Mouse (Mus musculus): ENCODE results near the gene Stat1.

Stat1 gene

DNA sequence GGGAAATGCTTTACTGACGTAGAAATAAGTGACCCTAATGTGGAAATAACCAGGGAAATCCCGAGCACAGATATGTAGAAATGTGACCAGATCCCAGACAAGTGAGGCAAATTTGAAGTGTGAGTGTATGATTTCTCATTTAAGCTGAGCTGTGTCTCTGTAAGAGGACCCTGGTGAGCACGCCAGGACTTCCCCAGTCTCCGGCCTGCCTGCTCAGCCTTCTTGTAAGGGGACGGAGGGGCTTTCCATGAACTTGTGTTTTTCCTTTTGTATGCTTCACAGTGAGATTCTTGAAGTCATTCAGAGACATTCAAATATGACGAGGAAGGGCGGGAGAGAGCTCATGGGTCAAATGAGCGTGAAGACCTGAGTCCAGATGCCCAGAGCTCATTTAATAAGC, 14.0 kb downstream of the Stat1 start:
- no peak for DNase-seq (ENCODE audit: low spot score)

DNA sequence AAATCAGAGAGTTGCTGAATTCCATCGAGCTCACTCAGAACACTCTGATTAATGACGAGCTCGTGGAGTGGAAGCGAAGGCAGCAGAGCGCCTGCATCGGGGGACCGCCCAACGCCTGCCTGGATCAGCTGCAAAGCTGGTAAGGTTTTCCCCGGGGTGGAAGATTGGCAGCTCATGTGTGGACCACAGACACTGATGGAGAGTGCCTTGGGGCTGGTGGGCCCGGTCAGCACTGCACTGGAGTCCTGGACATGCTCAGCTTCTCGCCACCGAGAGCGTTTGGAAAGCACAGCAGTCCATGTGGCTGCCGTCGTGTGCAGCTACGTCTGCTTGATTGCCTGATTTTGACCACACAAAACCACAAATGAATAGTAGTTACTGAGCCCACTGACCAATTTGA, 18.1 kb downstream of the Stat1 start:
- no peak for DNase-seq (ENCODE audit: low spot score)

DNA sequence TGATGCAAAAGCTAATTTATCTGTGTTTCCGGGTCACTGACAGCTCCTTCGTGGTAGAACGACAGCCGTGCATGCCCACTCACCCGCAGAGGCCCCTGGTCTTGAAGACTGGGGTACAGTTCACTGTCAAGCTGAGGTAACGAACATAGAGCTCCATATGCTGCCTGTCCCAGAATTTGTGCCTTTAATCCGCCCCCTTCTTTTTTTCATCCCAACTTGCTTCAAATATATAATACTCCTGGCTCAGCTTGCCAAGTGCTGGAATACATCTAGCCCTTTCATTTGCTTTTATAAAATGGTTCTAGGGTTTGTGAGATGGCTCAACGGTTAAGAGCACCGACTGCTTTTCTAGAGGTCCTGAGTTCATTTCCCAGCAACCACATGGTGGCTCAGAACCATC, 21.3 kb downstream of the Stat1 start:
- DNase-seq (ENCODE audit: low spot score) = no peak

DNA sequence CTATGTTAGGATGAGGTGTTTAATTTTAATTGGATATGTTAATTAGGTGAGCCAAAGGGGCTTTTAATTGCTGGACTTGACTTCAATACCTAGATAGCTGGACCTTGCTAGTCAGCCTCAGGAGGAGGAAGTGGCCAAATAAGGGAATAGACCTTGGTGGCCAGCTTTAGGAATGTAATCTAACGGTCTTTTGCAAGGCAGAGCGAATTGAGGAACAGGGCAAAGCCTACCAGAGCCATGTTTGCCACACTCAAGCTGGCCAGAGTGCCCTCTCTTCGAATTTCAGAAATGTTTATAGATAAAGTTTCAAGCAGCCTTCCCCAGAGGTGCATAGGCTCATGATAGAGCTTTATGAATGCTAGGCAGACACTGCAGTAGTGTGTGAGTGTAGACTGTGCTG, 22.2 kb downstream of the Stat1 start:
- DNase-seq (ENCODE audit: low spot score) = no peak

DNA sequence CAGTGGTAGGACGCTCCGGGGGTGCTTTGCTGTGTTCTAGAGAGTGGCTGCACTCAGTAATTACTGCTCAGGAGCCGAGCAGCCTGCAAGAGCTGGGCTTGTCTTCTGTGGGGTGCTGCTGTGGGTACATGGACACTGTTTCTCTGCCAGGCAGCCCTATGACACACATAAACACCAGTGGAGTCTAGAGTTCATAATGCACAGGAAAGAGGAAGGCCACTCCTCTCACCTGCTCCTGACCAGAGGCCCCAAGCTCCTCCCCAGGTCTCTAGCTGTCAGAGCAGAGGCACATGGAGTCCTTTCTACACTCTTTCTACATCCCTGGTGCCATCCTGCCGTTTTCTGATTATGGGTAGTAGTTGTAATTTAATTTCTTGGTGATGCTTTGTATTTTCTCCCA, 22.9 kb downstream of the Stat1 start:
- no peak for DNase-seq (ENCODE audit: low spot score)

DNA sequence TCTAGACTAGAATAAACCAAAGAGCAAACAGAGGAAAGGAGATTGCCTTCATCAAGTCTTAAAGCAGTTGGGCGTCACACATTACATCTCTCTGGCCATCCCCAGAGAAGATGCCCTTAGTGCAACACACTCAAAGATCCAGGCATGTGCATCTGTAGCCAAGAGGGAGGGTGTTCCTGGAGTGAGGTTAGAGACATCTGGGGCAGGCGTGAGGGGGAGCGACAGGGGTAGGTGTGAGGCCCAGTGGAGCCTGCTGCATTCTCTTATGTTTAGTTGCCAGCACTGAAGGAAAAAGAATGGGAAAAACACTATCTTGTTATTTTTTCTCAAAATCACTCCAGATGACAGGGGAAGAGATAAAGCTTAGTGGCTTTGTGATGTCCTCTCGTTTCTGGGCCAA, 24.0 kb downstream of the Stat1 start:
- DNase-seq (ENCODE audit: low spot score) = no peak

DNA sequence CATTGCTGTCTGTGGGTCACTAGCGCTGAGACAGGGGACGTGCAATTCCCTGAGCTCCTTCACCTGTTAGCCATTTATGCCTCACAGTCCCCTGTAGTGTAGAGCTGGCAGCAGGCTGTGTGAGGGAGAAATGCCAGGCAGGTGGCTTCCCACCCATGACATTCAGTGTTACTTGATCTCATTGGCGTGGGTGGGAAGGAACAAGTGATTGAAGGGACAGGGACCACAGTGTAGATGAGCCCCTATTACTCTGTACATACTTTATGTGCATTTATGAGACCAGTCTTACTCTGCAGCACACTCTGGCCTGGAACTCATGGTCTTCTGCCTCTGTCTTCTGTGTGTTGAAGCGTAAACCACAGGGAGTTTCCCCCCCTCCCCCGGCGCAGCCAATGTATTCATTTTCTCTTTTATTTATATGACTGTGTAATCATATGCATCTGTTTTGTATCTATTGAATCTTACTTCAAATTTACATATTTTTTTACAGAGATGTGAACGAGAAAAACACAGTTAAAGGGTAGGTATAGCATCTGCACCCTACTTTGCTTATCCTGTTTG, 24.4 kb downstream of the Stat1 start:
- DNase-seq (ENCODE audit: low spot score) = no peak

DNA sequence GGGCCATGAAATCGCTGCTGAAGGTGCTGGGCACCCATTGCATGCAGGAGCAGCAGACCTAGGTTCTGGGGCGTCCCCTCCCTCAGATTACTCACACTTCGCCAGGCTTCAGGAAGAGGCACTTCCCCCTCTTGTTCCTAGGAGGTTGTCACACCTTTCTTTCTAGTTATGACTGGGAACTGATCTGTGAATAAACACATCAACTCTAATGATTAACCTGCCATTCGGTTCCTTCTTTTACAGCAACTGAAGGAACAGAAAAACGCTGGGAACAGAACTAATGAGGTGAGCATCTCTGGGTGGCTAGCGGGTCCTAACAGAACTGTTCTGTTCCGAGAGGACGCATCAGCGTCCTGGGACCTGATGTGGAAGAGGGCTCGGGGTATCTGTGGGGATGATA, 25.7 kb downstream of the Stat1 start:
- DNase-seq (ENCODE audit: low spot score) = no peak

DNA sequence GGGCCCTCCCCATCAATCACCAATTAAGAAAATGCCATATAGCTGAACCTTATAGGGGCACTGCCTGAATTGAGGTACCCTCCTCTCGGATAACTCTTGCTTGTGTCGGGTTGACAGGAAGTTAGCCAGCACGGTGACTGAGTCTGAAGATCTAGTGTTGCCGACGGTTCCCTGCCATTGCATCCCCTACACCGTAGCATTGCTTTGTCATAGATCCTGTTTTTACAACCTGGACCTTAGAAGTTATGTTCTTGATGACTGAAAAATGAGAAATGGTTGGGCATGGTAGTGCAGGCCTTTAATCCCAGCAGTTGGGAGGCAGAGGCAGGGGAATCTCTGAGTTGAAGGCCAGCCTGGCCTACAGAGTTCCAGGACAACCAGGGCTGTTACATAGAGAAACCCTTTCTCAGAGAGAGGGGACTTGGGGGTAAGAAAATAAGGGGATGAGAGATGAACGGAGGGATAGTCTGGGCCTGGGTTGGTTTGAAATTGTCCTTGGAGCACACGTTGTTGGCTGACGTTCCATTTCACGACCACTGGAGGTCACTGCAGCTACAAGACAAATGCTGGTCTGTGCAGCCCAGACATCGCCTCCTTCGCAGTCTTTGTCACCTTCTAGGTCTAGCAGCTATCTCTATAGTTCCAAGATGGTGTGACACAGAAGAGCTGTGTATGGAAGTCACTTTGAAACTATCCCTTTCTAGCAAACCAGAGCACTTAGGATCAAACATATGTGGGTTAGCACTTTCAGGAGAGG, 27.2 kb downstream of the Stat1 start:
- peak; percentile 34 for DNase-seq (ENCODE audit: low spot score)

DNA sequence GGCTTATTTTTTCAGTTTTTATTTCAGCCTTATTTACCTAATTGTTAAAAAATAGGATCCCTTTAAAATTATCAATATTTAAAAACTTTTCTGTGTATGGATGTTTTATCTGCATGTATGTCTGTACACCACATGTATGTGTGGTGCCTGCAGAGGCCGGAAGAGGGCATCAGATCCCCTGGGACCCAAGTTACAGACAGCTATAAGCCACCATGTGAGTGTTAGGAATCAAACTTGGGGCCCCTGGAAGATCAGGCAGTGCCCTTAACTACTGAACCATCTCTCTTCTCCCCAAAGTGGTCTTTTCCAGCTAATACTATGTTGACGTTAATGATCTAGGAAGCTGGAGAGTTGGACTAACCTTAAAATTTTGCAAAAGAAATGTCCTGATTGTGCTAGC, 28.2 kb downstream of the Stat1 start:
- DNase-seq (ENCODE audit: low spot score) = no peak

DNA sequence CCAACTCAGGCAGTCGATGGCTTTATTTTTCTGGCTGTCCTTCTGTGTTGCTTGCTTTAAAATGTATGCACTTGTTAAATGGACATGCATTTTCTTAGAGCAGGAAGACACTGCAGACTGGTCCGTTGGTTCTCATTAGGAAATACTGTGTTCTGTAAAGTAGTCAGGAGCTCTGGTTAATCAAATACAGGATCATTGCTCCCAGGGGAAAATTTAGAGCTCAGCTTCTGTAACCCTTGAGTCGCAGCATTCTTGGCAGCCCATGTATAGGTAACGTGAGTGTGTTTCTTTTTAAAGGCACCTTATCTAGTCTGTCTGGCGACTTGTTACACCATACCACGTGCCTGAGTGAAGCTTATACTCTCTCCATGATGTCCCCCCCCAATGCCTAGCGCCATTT, 28.9 kb downstream of the Stat1 start:
- no peak for DNase-seq (ENCODE audit: low spot score)

DNA sequence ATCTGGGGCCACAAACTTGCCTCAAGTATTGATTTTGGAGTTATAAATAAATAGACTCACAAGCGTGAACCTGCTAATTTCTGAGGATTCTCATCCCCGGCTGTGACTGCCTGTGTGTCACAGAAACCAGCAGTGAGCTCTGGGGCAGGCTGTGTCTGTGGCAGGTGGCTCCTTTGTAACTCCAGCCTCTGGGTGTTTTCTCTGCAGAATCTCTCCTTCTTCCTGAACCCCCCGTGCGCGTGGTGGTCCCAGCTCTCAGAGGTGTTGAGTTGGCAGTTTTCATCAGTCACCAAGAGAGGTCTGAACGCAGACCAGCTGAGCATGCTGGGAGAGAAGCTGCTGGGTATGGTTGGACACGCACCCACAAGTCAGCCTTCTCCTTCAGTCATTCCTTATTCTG, 29.5 kb downstream of the Stat1 start:
- DNase-seq (ENCODE audit: low spot score) = no peak

DNA sequence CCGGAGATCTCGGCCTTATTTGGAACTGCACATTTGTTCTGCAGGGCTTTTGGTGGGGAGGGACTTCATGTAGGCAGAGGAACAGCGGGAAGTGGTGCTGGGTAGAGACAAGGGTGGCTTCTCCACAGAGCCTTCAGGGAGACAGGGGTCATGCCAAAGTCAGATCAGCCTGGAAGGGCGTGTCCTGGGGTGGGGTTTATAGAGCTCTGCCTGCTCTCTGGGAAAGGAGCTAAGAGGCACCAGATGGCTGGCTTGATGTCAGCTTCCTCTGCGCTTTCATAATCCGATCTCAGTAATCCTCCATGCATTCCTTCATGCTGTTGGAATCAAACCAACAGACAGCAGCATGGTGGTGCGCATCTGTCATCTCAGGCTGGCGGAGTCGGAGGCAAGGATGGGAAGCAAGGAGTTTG, 30.7 kb downstream of the Stat1 start:
- no peak for DNase-seq (ENCODE audit: low spot score)

DNA sequence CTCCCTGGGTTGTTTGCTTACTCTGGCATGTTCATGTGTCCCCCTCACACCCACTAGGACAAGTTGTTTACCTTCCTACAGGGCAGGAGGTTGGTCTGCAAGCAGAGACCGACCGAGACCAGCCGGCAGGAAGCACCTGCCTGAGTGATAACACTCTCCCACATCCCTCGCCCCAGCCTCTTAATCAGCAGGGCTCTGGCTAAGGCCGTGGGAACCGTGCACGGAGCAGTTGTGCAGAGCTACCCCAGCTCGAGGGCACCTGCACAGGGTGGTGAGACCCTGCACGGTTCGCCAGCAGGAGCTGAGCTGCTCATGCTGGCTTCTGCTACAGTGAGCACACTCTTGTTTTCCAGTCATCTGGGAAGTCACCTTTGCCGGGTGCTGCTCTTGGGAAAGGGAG, 31.4 kb downstream of the Stat1 start:
- no peak for DNase-seq (ENCODE audit: low spot score)

DNA sequence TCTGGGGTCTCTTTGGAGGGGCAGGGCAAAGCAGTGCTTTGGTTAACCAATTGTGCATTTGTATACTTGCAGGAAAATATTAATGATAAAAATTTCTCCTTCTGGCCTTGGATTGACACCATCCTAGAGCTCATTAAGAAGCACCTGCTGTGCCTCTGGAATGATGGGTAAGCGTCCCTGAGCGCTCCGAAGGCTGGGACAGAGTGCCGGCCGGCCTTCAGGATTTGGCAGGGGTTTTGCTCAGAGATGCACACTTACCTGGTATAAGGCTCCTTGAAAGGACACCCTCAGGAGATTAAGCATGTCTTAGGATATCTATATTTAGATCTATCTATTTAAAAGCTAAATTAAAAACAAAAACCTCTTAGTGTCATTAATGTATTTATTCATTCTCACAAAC, 31.9 kb downstream of the Stat1 start:
- DNase-seq (ENCODE audit: low spot score) = no peak

DNA sequence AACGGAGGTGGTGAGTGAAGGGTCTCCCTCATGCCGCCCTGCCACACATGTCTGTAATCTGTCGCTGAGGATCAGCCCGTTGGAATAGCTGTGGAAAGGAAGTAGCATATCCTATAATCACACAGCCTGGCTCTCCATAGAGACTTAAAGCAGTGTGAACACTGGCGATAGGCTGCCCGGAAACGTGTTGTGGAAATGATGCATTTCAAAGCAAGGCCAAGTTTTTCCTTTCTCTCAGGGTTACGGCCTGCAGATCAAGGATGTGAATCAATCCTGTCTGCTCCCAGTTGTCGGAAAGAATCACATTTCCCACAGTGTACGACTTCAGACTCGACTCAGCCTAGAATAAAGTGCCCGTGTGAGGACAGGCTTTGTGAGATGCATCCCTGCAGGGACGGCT, 33.1 kb downstream of the Stat1 start:
- DNase-seq (ENCODE audit: low spot score) = no peak

DNA sequence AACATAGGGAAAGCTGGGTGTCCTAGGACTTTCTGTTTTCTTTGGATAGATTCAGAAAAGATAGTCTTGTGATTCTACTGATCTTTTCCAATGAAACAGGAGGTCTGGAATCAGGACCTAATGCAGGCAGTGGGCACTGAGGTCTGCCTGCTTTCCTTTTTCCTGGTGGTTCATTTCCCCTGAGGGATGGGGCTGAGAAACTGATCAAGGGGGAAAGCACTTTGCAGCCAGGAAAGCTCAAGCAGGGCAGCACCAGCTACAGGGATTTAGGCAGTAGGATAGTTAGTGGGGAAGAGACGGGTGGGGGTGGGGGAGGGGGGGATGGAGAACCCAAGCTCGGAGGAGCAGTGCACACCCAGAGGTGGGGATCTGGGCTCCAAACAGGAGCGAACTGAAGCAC, 33.7 kb downstream of the Stat1 start:
- no peak for DNase-seq (ENCODE audit: low spot score)

DNA sequence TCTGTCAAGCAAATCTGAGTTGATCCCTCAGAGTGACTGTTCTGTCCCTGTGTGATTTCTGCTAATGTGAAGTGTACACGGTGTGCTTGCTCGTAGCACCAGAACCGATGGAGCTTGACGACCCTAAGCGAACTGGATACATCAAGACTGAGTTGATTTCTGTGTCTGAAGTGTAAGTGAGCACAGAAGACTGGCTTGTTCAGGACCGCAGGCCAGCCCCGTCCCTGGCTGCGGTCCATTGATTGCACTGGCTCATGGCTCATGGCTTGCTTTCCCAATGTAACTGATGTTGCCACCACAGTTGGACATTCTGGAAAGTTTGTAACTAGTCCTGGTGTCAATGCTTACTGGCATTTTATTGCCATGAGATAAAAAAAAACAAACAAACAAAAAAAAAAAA, 35.6 kb downstream of the Stat1 start:
- DNase-seq (ENCODE audit: low spot score) = no peak

DNA sequence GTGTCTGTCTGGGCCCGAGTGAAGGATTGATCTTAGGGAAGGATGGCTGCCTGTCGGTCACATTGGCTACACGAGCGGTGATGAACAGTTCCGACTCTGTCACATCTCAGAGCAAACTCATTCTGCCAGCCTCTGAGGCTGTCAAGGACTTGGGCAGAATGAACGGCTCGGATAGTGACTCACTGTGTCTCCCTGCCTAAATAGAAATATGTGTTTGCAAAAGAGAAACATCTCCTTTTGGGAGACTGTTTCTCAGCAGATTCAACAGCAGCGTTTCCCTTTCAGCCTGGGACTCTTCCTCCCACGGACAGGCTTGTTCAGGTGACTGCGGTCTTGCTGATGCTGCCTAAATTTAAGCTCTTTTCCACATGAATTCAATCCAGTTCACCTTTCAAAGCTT, 37.1 kb downstream of the Stat1 start:
- no peak for DNase-seq (ENCODE audit: low spot score)

DNA sequence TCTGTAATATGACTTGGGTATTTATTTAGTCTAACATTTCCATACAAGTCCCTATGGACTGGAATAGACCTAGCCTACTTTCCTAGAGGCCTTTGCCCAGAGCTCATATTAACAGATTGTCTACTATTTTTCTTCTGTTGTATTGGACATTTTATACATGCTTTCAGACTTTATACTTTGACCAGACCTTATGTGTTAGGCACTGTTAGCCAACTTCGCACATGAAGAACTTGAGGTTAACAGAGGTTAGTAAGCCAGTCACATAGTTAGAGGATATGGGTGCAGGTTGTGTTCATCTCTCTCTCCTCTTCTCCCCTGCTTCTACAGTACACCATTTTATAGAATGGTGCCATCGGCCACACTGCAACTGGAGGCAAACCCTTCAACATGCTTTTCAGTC, 38.8 kb downstream of the Stat1 start:
- no peak for DNase-seq (ENCODE audit: low spot score)

DNA sequence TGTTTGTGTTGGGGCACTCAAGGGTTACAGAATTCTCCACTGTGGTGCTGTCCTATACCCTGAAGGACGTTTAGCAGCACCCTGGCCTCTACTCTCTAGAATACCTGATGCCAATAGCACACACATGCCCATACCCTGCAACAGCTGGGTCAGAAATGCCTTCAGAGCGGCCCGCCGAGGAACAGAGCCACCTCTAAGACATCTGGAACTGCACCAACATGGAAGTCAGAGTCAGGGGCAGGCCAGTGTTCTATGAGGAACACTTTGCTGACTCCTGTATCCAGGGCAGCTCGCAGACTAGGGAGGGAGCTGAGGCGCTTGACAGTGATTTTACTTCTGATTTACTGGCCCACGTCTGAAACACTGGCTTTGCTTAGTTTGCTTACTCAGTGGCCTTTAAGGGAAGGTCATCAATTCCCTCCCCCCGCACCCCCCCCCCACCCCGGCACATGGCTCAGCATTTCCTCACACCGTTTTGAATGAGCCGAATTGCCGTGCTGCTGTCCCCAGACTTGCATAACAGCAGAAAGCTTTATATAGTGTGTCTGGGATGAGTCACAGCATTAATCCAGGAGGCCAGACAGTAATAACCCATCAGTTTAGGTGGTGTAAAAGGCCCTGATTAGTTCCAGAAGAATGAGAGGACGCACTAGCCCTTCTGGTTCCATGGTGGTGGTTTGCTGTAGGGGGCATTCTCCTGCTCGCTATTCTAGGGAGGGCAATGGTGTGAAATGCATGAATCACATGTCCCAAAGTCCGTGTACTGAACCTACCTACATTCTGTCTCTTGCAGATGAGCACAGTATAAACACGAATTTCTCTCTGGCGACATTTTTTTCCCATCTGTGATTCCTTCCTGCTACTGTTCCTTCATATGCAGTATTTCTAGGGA, 39.5 kb downstream of the Stat1 start:
- DNase-seq (ENCODE audit: low spot score) = no peak

DNA sequence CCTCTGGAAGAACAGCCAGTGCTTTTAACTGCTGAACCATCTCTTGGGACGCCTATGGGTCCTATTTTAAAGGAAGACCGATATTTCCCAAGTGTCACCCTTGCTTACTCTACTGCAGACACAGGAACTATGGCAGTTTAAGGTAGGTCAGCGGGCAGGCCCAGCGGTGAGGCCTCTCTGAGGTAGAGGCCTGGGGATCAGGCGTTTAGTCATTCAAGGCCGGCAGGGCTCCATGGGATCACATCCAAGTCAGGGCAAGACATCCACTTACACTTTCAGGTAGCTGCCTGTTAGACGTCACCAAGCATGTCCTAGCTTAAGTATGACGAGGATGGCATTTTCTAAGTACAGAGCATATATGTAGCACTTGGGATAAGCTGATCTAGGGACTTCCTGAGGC, 41.9 kb downstream of the Stat1 start:
- no peak for DNase-seq (ENCODE audit: low spot score)

DNA sequence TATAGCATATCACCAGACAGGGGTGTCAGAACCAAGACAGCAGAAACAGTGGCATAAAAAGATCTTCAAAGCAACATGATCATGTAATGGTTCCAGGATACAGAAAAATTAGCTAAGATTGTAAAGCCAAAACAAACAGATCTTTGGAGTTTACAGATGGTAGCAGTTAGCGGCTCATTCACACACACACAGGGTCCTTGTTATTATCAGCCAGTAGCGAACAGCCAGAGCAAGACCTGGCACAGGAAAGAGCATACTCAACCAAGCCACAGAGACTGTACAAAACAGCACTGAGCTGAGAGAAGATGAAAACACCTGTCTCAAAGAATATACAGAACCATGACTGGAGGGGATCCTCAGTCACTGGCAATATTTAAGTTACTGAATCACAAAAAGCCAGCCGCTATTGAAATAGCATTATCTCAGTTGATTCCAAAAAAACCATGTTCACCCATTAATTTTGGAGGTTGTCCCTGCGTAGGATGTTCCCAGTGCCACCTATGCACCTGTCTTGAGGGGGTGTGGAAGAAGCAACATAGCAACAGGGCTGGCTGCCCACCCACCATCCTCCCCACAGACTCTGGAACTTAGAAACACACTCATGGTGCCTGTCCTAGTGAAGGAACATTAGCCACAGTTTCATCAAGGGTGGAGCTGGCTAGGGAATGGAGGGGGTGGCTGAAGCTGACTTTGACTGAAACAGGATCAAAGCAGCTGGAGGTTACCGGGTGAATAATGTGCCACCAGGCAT, 44.6 kb downstream of the Stat1 start:
- DNase-seq (ENCODE audit: low spot score) = no peak

All from ovary, postnatal 36 days (tissue).